Mouse (Mus musculus): Measurements from ENCODE around the gene Zfp574. TPM values are rescaled to one million over a fixed set of nuclear protein-coding genes. Genes with fewer than 3 reads are reported as not detected.

Zfp574 gene
- total and polyA plus RNA-seq, 3 experiments, result 9.2 to 12.6 (median 10.3) TPM

DNA sequence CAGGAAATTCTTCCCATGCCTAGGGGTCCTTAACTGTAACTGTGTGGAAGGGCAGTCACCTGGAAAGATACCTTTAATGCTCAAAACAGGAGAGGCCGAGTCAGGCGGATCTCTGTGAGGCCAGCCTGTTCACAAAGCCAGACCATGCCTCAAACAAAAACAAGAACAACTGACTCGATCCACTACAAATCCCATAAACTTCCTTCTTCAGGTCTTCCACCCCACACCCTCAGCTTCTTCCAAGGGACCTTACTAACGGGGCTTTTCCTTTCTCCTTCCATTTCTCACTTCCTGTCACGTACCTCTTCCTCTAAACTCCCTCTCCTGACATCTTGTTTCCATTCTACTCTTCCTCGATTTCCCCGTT lies 3.9 kb downstream of the Zfp574 start:
- Histone ChIP-seq H3K27ac (peak overlapping the region; percentile 94), H3K4me3 (peak overlapping the region; percentile 91), H3K4me1 (ENCODE audit: control insufficient read depth, insufficient read depth, low read length) (peaks cover 4% of the 10 kb centered on the region; the same call in 1 of the 2 replicates), H3K9ac (ENCODE audit: low read depth, low read length) (peak overlapping the region; percentile 53), H3K79me2 (replicated peaks; ENCODE audit: control insufficient read depth, insufficient read depth, low read length) (peaks cover 6% of the 10 kb centered on the region), H3K36me3 (ENCODE audit: control insufficient read depth, insufficient read depth, low read length) (no peaks in the 10 kb centered on the region; the same call in 1 of the 2 replicates), H3K27me3 (ENCODE audit: control insufficient read depth, insufficient read depth, low read length) (no peaks in the 10 kb centered on the region)
- 19% methylated on average over 7 of the region's 7 CpGs for WGBS
- intact Hi-C loops (cut with DNase I), result loop anchor here (5.0 kb wide), 2 partner anchors 169 to 189 kb away; no protein-coding TSS in a partner anchor
- no peak for TF ChIP-seq CTCF (IDR thresholded peaks at IDR 0.05)
- no peak for TF ChIP-seq EP300 (IDR thresholded peaks at IDR 0.05; ENCODE audit: insufficient read depth, low read depth, low read length)
- no peak for TF ChIP-seq POLR2A (IDR thresholded peaks at IDR 0.05; ENCODE audit: insufficient read depth, low read depth, low read length)
- DNase-seq, result peak in 1 of 2 experiments; percentile 12

DNA sequence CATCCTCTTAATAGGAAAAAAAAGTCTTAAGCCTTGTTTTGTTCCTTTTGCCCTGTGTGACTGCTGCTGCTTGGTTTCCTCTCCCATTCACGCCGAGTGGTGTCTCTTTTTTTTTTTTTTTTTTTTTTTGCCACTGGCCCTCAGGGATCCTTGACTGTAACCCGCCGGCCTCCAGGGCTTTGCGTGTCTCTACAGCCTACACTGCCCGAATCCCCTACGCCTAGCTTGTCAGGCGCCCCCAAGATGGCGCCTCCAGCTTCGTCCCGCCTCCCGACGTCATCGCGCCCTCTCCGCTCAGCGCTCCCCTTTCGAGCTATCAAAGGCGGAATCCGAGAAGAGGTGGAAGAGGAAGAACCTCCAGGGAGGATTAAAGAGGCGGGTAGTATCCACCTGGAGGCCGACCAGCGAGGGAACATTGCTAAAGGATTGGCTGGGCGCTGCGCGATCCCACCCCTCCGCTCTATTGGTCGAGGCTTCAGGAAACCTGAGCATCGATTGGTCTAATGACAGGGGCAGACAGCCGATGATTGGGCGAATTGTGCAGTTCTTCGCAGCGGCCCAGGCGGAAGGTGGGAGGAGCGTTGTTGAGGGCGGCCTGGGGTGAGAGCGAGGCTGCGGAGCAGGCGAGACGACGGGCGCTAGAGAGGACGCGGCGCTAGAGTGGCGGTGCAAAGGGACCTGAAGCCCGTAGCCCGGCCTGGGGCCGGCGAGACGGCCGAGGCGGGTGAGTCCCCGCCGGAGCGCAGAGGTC lies 4.5 kb downstream of the Zfp574 start:
- peak; percentile 94 to 98 for DNase-seq
- peak overlapping the region; percentile 94 for H3K27ac ChIP-seq
- peak overlapping the region; percentile 91 for H3K4me3 ChIP-seq
- peaks cover 4% of the 10 kb centered on the region; the same call in 1 of the 2 replicates for H3K4me1 ChIP-seq (ENCODE audit: control insufficient read depth, insufficient read depth, low read length)
- intact Hi-C loops (cut with DNase I), result loop anchor here (5.0 kb wide), 2 partner anchors 170 to 190 kb away; no protein-coding TSS in a partner anchor
- no peaks in the 10 kb centered on the region; the same call in 1 of the 2 replicates for H3K36me3 ChIP-seq (ENCODE audit: control insufficient read depth, insufficient read depth, low read length)
- H3K9ac ChIP-seq (ENCODE audit: low read depth, low read length), result peak overlapping the region; percentile 91
- peaks cover 7% of the 10 kb centered on the region for H3K79me2 ChIP-seq (replicated peaks; ENCODE audit: control insufficient read depth, insufficient read depth, low read length)
- under 1% methylated on average over 56 of the region's 56 CpGs for WGBS
- peak; percentile 88 for TF ChIP-seq POLR2A (IDR thresholded peaks at IDR 0.05; ENCODE audit: insufficient read depth, low read depth, low read length)
- TF ChIP-seq EP300 (IDR thresholded peaks at IDR 0.05; ENCODE audit: insufficient read depth, low read depth, low read length), result no peak
- peak; percentile 1; the same call in 1 of the 2 replicates for TF ChIP-seq CTCF (IDR thresholded peaks at IDR 0.05)
- H3K27me3 ChIP-seq (ENCODE audit: control insufficient read depth, insufficient read depth, low read length), result no peaks in the 10 kb centered on the region

DNA sequence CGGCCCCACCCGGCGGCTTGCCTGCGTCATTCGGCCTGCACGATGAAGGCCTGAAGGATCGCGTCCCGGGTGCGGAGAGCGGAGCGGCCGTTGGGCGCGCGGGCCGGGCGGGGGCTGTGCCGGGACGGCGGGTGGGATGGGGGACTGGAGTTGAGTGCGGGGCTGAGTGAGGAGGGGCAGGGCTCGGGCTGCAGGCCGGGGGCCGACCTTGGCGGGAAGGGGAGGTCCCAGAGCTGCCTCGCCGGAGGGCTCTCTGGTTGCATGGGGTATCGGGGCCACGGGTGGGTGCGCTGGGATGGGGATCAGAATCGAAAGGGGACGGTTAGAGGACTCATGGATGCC lies 5.0 kb downstream of the Zfp574 start:
- Histone ChIP-seq H3K4me1 (ENCODE audit: control insufficient read depth, insufficient read depth, low read length) (peaks cover 4% of the 10 kb centered on the region; the same call in 1 of the 2 replicates), H3K27ac (peak overlapping the region; percentile 92), H3K9ac (ENCODE audit: low read depth, low read length) (peak overlapping the region; percentile 91), H3K79me2 (replicated peaks; ENCODE audit: control insufficient read depth, insufficient read depth, low read length) (peaks cover 8% of the 10 kb centered on the region), H3K27me3 (ENCODE audit: control insufficient read depth, insufficient read depth, low read length) (no peaks in the 10 kb centered on the region), H3K4me3 (peak overlapping the region; percentile 91), H3K36me3 (ENCODE audit: control insufficient read depth, insufficient read depth, low read length) (no peaks in the 10 kb centered on the region; the same call in 1 of the 2 replicates)
- no peak for DNase-seq
- under 1% methylated on average over 33 of the region's 33 CpGs for WGBS
- no peak for TF ChIP-seq EP300 (IDR thresholded peaks at IDR 0.05; ENCODE audit: insufficient read depth, low read depth, low read length)
- no peak for TF ChIP-seq CTCF (IDR thresholded peaks at IDR 0.05)
- no peak for TF ChIP-seq POLR2A (IDR thresholded peaks at IDR 0.05; ENCODE audit: insufficient read depth, low read depth, low read length)
- intact Hi-C loops (cut with DNase I), result loop anchor here (5.0 kb wide), 2 partner anchors 170 to 190 kb away; no protein-coding TSS in a partner anchor

DNA sequence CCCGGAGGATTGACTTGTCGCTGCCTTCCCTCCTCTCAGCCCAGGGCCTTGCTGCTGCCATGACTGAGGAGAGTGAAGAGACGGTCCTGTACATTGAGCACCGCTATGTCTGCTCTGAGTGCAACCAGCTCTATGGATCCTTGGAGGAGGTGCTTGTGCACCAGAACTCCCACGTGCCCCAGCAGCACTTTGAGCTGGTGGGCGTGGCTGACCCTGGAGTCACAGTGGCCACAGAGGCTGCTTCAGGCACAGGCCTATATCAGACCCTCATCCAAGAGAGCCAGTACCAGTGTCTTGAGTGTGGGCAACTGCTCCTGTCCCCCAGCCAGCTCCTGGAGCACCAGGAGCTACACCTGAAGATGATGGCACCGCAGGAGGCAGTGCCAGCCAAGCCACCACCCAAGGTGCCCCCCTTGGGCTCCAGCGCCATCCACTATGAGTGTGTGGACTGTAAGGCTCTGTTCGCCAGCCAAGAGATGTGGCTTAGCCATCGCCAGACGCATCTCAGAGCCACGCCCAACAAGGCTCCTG lies 7.2 kb downstream of the Zfp574 start:
- TF ChIP-seq POLR2A (IDR thresholded peaks at IDR 0.05; ENCODE audit: insufficient read depth, low read depth, low read length), result no peak
- TF ChIP-seq CTCF (IDR thresholded peaks at IDR 0.05), result no peak
- TF ChIP-seq EP300 (IDR thresholded peaks at IDR 0.05; ENCODE audit: insufficient read depth, low read depth, low read length), result no peak
- Histone ChIP-seq H3K27me3 (ENCODE audit: control insufficient read depth, insufficient read depth, low read length) (no peaks in the 10 kb centered on the region), H3K4me3 (no peak overlapping the region), H3K36me3 (ENCODE audit: control insufficient read depth, insufficient read depth, low read length) (peaks cover 7% of the 10 kb centered on the region), H3K79me2 (replicated peaks; ENCODE audit: control insufficient read depth, insufficient read depth, low read length) (peaks cover 8% of the 10 kb centered on the region), H3K27ac (no peak overlapping the region), H3K9ac (ENCODE audit: low read depth, low read length) (no peak overlapping the region), H3K4me1 (ENCODE audit: control insufficient read depth, insufficient read depth, low read length) (peaks cover 4% of the 10 kb centered on the region)
- intact Hi-C loops (cut with DNase I), result loop anchor here (2.0 to 5.0 kb wide), 3 partner anchors 105 to 192 kb away; no protein-coding TSS in a partner anchor
- 78% methylated on average over 12 of the region's 12 CpGs for WGBS
- DNase-seq, result no peak

- WGBS, result 86% methylated on average over 13 of the region's 13 CpGs
- no peak for DNase-seq
- TF ChIP-seq POLR2A (IDR thresholded peaks at IDR 0.05; ENCODE audit: insufficient read depth, low read depth, low read length), result no peak
- intact Hi-C loops (cut with DNase I), result no loop called here
- H3K27me3 ChIP-seq (ENCODE audit: control insufficient read depth, insufficient read depth, low read length), result no peaks in the 10 kb centered on the region
- no peak overlapping the region for H3K27ac ChIP-seq
- H3K4me1 ChIP-seq (ENCODE audit: control insufficient read depth, insufficient read depth, low read length), result peaks cover 5% of the 10 kb centered on the region
- H3K4me3 ChIP-seq, result no peak overlapping the region
- H3K9ac ChIP-seq (ENCODE audit: low read depth, low read length), result no peak overlapping the region
- peaks cover 10% of the 10 kb centered on the region for H3K36me3 ChIP-seq (ENCODE audit: control insufficient read depth, insufficient read depth, low read length)
- H3K79me2 ChIP-seq (replicated peaks; ENCODE audit: control insufficient read depth, insufficient read depth, low read length), result peaks cover 8% of the 10 kb centered on the region
Observed at GRCm38 (mm10) chr7:25080431-25080830, 8.1 kb downstream of the Zfp574 start.

DNA sequence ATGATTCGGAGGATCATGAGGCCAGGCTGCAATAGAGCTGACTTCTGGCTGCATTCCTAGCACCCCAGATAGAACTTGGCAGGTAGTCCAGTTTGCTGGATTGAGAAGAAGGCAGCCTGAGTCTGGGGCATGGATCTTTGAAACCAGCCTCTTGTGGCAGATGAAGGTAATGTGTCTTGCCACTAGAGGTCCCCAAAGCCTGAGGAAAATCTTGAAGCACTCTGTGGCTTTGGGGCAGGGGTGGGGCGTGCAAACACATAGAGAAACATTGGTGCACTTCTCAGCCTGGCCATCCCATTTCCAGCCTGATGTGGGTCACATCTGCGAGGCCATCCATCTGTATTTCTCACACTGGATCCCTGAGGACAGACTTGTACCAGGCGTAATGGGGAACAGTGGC lies 10.1 kb downstream of the Zfp574 start:
- H3K27me3 ChIP-seq (ENCODE audit: control insufficient read depth, insufficient read depth, low read length), result no peaks in the 10 kb centered on the region
- TF ChIP-seq POLR2A (IDR thresholded peaks at IDR 0.05; ENCODE audit: insufficient read depth, low read depth, low read length) (no peak), EP300 (IDR thresholded peaks at IDR 0.05; ENCODE audit: insufficient read depth, low read depth, low read length) (no peak), CTCF (IDR thresholded peaks at IDR 0.05) (peak; percentile 68)
- WGBS, result 82% methylated on average over 4 of the region's 4 CpGs
- H3K27ac ChIP-seq, result no peak overlapping the region
- DNase-seq, result peak in 1 of 2 experiments; percentile 30
- intact Hi-C loops (cut with DNase I), result no loop called here
- H3K4me1 ChIP-seq (ENCODE audit: control insufficient read depth, insufficient read depth, low read length), result peaks cover 3% of the 10 kb centered on the region
- H3K4me3 ChIP-seq, result no peak overlapping the region
- H3K9ac ChIP-seq (ENCODE audit: low read depth, low read length), result no peak overlapping the region
- H3K36me3 ChIP-seq (ENCODE audit: control insufficient read depth, insufficient read depth, low read length), result peaks cover 10% of the 10 kb centered on the region
- peaks cover 6% of the 10 kb centered on the region for H3K79me2 ChIP-seq (replicated peaks; ENCODE audit: control insufficient read depth, insufficient read depth, low read length)

Data from heart, adult 2 months (tissue).